Comparison of ENCODE assay signal across 10 mouse cellular contexts in genomic region chr17:4834065-4834464, GRCm38 (mm10).
DNase-seq lines count a peak whose midpoint lies in the region; ATAC-seq and TF ChIP-seq lines count a peak whose summit lies in the region.
"Had no signal": no experiment of that assay in that cellular context is flagged by ENCODE, and none has a peak within 500 bp of the region (broad histone marks: within the 10 kb centered on the region; RNA-seq: fewer than 3 reads in every experiment).

No protein-coding gene starts in this region.

- no peak overlapping the region for H3K9ac ChIP-seq in forebrain, postnatal 0 days
- H3K9ac ChIP-seq in forebrain, embryonic 11.5 days (ENCODE audit: low read length) = no peak overlapping the region
- H3K9ac ChIP-seq: liver, embryonic 13.5 days had no signal

- H3K36me3 ChIP-seq in forebrain, postnatal 0 days (ENCODE audit: insufficient read depth) = no peaks in the 10 kb centered on the region
- H3K36me3 ChIP-seq in forebrain, embryonic 11.5 days (ENCODE audit: control insufficient read depth, insufficient read depth, low read length) = no peaks in the 10 kb centered on the region
- H3K36me3 ChIP-seq: liver, embryonic 13.5 days had no signal

- no peak overlapping the region for H3K4me2 ChIP-seq in forebrain, postnatal 0 days (ENCODE audit: low read depth)
- no peak overlapping the region for H3K4me2 ChIP-seq in forebrain, embryonic 11.5 days (ENCODE audit: low read depth, low read length, severe bottlenecking)
- H3K4me2 ChIP-seq: liver, embryonic 13.5 days had no signal

- no peak overlapping the region for H3K27ac ChIP-seq in forebrain, postnatal 0 days (ENCODE audit: low read depth, low read length)
- no peak overlapping the region for H3K27ac ChIP-seq in forebrain, embryonic 11.5 days (ENCODE audit: low read depth, low read length)
- peak overlapping the region; percentile 83 for H3K27ac ChIP-seq in layer of hippocampus, adult 2 months
- H3K27ac ChIP-seq: liver, embryonic 13.5 days had no signal

- H3K4me3 ChIP-seq in forebrain, postnatal 0 days (ENCODE audit: low read depth, low read length) = no peak overlapping the region
- no peak overlapping the region for H3K4me3 ChIP-seq in forebrain, embryonic 11.5 days (ENCODE audit: low read depth, low read length)
- H3K4me3 ChIP-seq in layer of hippocampus, adult 2 months = no peak overlapping the region
- H3K4me3 ChIP-seq: liver, embryonic 13.5 days had no signal

- WGBS in forebrain, postnatal 0 days = 72% methylated on average over 7 of the region's 7 CpGs
- 91% methylated on average over 7 of the region's 7 CpGs for WGBS in forebrain, embryonic 11.5 days

- no peaks in the 10 kb centered on the region for H3K9me3 ChIP-seq in forebrain, postnatal 0 days (ENCODE audit: low read length)
- H3K9me3 ChIP-seq in forebrain, embryonic 11.5 days (ENCODE audit: control insufficient read depth, low read length) = no peaks in the 10 kb centered on the region
- H3K9me3 ChIP-seq: liver, embryonic 13.5 days had no signal

- peak; percentile 40; the same call in 1 of the 2 replicates for ATAC-seq in forebrain, postnatal 0 days
- no peak for ATAC-seq in forebrain, embryonic 11.5 days (replicated peaks; ENCODE audit: low FRiP score)

- peak; percentile 14 for DNase-seq in forebrain, postnatal 0 days
- DNase-seq in forebrain, embryonic 11.5 days (ENCODE audit: low spot score) = no peak
- DNase-seq in heart, adult 9 months (ENCODE audit: low spot score in 2 of 2) = peak; percentile 65 to 75
- peak; percentile 17 to 23 for DNase-seq in layer of hippocampus, adult 2 months (ENCODE audit: low spot score in 2 of 2)
- DNase-seq in skeletal muscle tissue, adult 2 months (ENCODE audit: low read depth, low spot score) = peak; percentile 9
- DNase-seq in gastrocnemius, postnatal 10 days = no peak
- no peak for DNase-seq in frontal cortex, postnatal 25 days (ENCODE audit: low spot score in 2 of 2)
- DNase-seq in spleen, postnatal 14 days (ENCODE audit: low spot score in 2 of 2) = no peak
- DNase-seq: B cell, adult 2 months; liver, embryonic 13.5 days had no signal

- no peak for TF ChIP-seq CTCF in forebrain, postnatal 0 days (IDR thresholded peaks at IDR 0.05; ENCODE audit: low read depth)
- TF ChIP-seq CTCF in layer of hippocampus, adult 2 months (conservative IDR thresholded peaks at IDR 0.05) = no peak

- H3K27me3 ChIP-seq in forebrain, postnatal 0 days (ENCODE audit: insufficient read depth, low read length) = no peaks in the 10 kb centered on the region
- H3K27me3 ChIP-seq in forebrain, embryonic 11.5 days (ENCODE audit: control insufficient read depth, insufficient read depth, low read length) = no peaks in the 10 kb centered on the region
- H3K27me3 ChIP-seq: liver, embryonic 13.5 days had no signal

- H3K4me1 ChIP-seq in forebrain, postnatal 0 days (ENCODE audit: insufficient read depth) = no peaks in the 10 kb centered on the region
- no peaks in the 10 kb centered on the region for H3K4me1 ChIP-seq in forebrain, embryonic 11.5 days (replicated peaks; ENCODE audit: control insufficient read depth, insufficient read depth, low read length)
- H3K4me1 ChIP-seq: liver, embryonic 13.5 days had no signal

Comparison
In these comparisons a context has a peak if more than half of its experiments do, and no peak if none do; other contexts are left out.
1. DNase-seq: peak in forebrain, postnatal 0 days (single experiment), heart, adult 9 months (2 of 2), layer of hippocampus, adult 2 months (2 of 2) and skeletal muscle tissue, adult 2 months (single experiment); none in forebrain, embryonic 11.5 days (single experiment), gastrocnemius, postnatal 10 days (single experiment), frontal cortex, postnatal 25 days (0 of 2) and spleen, postnatal 14 days (0 of 2).